Mouse (Mus musculus) thymus, postnatal 10 days (tissue): ENCODE measurements around the gene Krt75.

Experiments used
- DNase-seq, 2 experiments: peaks; one replicate each; pipeline ENCODE4 v3.0.0; 2021; ENCODE audit warnings: low spot score in 2 of 2

Krt75 gene

DNA sequence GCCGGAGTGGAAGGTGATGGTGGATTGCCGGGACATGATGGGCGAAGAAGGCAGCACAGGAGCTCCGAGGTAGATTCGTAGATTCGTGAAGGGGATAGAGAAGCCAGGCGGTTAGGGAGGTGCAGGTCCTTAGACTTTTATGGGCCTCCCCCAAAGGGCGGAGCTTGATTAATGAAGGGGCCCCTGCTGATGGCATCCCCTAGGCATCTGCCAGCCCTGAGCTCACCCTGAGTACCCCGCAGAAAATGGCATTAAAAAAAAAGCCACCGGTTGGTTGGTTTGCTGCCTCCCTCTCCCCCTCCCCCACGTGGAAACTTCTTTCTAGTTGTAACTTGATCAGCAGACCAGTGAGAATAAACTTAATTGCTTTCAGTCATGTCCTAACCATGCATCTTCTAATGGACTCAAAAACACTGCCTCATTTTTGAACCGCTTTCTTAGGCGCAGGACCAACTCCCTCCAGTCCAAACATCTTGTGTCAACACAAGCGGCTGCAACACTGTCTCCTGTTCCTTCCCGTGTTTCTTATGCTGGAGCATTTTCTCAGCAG is at the start of gene Krt75:
Krt75 (minus strand) TSS at position 109 of the 550 bp plus-strand sequence.
- no peak for DNase-seq

DNA sequence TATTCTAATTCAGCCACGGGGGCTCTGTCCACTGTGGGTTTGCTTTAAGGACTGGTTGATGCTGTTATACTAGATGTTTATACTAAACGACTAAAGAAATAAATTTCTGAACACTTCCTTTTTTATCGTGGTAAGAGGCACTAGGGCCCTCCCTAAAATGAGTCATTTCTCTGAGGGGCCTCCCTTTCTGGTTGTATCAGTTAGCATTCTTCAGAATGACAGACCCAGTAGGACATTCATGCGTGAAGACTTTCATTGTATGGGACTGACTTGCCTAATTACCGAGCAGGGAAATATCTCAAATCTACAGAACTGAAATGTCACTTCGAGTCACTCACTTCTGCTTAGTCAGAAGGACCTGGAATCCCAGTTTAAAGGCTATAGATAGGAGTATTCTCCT is 25.4 kb upstream of the Krt75 start:
- no peak for DNase-seq

DNA sequence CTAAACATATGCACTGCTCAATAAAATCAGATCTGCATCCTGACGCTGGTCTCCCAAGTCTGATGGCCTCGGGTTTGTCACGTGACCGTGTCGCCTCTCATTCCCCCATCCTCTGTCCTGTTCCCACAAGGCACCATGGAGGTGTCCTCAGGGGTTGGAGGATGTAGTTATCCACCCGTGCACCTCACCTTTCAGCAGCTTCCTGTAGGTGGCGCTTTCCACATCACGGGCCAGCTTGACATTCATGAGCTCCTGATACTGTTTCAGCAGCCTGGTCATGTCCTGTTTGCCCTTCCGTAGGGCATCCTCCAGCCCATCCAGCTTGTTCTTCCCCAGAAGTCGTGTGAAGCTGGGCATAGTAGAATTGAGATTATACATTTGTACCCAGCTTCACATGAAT is 14.5 kb upstream of the Krt75 start:
- no peak for DNase-seq

DNA sequence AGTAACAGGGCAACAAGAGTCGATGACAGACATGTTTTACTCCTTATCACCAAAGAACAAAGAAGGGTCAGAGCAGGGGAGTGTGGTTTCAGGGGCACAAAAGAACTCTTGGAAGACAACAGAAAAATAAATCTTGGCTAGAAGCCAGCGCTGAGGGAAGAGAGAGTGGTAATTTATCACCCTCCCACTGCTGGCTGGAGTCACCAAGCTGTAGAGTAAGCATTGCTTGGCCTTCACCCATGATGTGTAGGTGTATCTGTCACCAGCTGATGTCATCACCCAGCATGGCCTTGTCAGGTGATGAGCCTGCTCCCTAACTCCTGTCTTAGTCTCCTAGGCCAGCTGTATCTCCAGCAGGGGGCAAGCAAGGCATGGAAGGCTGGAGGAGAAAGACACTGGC is 10.8 kb upstream of the Krt75 start:
- no peak for DNase-seq

DNA sequence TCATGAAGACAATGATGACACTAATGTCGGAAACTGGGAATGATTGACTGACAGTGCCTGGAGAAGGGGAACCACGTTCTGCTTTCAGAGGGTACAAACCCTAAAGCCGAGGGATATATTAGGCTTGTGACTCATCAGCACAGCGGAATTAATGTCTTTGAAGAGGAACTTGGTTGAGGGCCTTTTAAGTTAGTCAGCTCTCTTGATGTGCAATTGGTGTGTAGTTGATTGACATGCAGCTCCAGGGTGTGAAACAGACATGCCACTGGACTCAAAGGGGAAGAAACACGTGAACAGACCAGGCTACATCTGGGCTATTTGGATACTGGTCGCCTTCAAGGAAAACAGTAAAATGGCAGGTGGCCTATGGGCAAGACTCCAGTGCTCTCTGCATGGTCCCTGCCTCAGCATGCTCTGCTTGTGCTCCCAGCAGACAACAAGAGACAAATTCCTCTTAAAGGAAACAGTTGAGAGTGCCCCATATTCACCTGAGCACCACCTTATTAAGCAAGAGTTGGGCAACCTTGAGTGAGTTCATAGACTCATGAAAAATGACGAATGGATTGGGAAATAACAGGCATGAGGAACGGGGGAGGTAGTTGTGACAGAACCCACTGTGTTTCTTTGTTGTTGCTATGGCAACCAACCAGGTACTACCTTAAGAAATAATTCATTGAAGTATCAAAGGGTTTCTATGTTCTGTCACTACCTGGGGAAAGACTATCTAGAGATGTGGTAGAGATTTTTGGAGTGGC is 9.7 kb upstream of the Krt75 start:
- DNase-seq = no peak

DNA sequence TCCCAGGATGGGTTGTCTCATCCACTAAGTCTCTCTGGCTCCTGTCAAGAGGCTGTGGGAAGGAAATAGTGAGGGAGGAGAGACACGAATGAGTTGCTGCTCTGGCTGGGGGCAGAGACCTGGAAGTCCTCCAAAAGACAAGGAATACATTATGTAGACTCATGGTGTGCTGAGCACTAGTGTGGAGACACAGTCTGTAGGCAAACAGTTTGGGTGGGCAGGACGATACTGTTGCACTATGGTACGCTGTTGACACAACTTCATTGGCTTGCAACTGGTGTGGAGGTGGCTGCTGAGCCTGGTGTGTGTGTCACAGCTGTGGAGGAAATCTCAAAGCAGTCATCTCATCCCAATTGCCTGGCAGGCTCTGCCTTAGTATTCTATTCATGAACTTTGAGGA is 8.0 kb upstream of the Krt75 start:
- DNase-seq = no peak

DNA sequence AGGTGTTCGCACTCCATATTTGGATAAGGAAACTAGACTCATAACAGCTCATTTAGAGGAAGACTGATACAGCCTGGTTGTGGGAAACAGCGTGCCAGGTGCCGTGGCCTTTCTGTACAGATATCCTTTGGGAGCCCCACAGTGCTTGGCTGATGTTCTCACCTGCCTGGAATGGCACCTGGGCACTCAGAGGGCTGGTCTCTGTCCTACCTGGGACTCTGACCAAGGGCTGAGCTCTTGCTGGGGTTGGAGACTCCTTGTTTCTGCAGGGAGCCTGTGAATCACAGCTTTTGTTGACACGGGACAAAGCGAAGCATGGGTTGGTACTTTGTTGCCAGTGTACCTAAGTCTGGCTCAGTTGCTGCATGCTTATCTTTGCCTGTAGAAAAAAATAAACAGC is 1.8 kb upstream of the Krt75 start:
- DNase-seq = no peak

DNA sequence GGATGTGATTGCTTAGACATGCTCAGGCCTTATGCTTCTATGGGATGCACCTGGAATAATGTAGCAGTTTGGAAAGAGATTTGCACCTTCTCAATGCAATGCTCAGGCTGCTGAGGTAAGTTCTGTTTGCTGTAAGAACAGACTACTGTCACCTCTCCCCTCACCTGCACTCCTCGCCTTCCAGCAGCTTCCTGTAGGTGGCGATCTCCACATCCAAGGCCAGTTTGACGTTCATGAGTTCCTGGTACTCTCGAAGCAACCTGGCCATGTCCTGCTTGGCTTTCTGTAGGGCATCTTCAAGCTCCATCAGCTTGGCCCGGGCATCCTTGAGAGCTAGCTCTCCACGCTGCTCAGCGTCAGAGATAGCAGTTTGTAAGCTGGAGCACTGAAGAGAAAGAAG is 5.9 kb downstream of the Krt75 start:
- peak in 1 of 2 experiments; percentile 10 for DNase-seq

DNA sequence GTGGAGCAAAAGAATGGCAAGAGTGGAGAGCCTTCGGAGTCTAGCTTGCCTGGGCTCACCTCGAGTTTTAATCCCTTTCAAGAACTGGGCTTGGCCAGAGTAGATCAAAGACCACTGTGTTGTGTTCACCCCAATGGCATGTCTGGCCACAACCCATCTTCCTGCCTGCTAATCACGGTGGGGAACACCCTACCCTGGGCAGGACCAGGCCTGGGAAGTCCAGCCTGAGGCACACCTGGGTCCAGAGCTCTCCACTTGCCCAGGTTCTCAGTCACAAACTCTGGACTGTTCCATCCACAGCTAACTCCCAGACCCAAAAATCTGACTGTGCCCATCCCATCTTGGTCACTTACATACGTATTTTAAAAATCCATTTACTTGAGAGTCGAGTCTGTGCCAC is 10.9 kb downstream of the Krt75 start, which contains the start of gene Krt90:
Krt90 (minus strand) TSS at position 101 of the 400 bp plus-strand sequence.
- DNase-seq = no peak

DNA sequence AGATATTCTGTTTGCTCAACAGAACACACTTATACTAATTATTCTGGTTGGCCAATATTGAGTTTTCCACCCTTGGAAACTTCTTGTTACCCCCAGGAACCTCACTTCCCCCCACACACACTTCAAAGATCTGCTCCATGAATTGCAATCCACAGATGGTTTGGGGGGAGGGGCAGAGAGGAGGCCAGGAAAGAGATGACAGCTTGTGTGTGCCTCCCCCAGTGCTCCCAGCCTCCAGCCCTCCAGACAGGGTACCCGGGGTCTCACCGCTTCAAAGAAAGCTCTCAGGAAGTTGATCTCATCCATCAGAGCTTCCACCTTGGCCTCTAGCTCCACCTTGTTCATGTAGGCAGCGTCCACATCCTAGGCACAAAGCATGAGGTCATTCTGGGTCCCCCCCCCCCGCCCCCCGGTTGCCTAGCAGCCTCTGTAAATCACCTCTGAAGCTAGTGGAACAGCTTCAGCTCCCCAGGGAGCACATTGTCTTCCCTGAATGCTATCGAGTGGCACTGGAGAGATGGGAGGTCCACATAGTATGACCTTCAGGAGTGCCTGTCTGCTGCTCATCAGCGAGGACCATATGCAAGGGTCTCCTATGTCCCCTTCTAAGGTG is 15.6 kb downstream of the Krt75 start:
- DNase-seq = no peak

DNA sequence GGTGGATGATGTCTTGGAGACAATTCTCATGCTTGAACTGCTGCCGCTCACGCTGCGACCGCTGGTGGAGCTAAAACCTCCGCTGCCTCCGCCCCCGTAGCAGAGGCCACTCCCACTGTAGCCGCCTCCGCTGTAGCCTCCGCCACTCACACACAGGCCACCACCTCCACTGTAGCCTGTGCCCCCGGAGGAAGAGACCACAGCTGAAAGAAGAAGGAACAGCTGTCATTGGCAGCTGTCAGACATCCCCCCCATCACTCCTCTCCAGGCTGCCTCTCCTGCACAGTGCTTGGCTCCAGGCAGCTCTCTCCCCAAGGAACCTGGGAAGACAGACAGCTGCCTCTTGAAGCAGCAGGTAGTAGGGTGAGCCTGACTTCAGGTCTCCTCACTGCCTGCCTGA is 20.5 kb downstream of the Krt75 start:
- DNase-seq = peak; percentile 37 to 54

DNA sequence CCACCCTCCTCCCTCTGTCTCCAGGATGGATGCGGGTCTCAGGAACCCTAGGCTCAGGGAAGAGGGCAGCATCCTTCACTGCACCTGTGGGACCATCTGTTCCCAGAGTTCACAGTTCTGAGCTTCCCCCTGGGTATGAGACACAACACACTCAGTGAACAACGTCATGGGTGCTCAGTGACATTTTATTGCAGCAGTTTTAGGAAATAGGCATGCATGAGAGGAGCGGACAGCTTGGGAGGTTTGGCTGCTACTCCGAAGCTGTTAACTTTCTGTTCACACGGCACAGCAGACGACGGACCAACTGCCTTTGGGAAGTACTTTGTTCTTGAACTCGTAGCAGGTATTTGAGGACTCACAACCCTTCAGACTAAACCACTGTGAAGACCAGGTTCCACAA is 21.5 kb downstream of the Krt75 start:
- DNase-seq = no peak

DNA sequence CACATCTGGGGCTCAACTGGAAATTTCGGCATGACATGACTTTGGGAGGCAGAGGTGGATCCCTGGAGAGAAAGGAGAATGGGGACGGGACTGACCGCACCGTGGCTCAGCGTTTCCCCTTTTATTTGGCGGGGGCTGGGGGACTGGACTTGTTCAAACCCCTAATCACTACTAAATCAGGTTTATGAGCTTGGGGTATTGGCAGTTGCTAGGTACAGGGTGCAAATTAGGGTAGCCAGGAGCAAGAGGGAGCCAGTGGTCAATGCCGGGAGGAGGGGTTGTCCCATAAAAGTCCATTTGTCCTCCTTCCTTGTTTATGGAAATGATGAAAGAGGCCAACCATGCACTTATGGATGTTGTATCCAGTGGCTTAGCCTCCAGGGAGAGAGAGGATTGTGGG is 23.1 kb downstream of the Krt75 start, which contains the start of gene Krt82:
Krt82 (minus strand) TSS at position 101 of the 400 bp plus-strand sequence.
- DNase-seq = no peak

DNA sequence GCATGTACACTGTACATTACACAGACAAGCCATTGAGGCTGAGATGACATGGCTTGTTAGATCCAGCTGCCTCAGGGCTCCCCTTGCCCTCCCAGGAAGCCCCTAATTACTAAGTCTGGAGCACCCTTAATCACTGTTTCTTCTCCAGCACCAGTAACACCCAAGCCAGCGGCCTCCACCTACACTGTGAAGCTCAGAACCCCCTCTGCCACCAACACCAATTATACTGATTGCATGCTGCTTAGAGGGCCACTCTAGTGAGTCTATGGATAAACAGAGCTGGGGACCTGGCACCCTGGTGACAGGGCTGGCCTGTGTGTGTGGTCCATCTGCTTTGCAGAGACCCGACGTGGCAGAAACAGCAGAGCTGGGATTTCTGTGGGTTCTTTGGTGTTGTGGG is 29.2 kb downstream of the Krt75 start:
- DNase-seq = no peak

DNA sequence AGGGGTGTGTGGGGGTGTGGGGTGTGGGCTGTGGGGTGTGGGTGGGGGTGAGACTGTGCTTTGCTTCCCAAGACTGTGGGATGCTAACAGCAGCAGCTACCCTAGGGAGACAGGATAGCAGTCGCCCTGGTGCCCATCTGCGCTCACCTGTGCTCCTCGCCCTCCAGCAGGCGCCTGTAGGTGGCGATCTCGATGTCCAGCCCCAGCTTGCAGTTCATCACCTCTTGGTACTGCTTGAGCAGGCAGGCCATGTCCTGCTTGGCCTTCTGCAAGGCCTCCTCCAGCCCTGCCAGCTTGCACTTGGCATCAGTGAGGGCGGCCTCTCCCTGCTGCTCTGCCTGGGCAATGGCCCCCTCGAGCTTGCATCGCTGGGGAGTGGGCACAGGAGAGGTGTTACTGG is 31.2 kb downstream of the Krt75 start:
- no peak for DNase-seq

DNA sequence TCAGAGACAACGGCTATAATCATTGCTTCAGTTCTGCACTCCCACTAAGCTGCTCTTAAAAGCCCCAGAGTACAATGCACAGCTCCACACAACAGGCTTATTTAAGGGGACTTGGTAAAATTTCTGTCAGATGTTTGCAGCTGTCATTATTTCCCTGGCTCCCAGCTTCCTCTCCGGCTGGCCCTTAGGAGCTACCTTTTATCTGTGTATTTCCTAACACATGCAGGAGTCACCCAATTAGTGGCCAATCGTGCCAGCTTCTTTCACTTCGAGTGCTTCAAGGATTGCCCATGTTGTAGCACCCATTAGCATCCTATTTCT is 35.2 kb downstream of the Krt75 start:
- DNase-seq = no peak

DNA sequence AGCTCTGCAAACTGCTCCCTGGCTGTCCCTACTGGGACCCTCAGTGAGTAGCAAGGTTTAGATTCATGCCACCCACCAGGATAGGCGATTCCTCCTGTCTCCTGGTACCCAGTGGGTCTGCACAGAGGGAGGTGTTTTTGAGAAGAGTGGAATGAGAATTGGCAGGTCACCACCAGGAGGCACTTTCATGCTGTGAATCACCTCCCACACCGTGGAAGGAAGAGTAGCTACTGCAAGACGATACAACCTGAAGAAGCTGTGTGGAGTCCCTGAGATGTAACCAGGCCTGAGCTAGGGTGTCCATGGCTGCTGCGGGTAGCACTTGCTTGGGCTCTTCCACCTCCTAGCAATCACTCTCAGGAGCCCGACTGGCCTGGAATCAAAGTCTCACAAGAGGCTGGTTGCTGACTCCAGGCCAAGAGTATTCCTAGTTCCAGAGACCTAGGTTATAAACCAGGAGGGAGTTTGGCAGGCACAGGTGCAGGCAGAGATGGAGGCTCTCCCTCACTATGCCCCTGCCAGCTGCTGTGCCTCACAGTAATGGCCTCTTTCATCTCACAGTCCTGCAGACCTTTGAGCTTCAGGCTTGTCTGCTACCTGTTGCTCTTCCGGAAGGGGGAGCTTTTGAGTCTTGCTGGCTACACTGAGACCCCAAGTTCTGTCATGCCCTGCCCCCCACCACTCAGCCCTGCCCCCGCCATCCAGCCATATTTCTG is 35.7 kb downstream of the Krt75 start:
- no peak for DNase-seq

DNA sequence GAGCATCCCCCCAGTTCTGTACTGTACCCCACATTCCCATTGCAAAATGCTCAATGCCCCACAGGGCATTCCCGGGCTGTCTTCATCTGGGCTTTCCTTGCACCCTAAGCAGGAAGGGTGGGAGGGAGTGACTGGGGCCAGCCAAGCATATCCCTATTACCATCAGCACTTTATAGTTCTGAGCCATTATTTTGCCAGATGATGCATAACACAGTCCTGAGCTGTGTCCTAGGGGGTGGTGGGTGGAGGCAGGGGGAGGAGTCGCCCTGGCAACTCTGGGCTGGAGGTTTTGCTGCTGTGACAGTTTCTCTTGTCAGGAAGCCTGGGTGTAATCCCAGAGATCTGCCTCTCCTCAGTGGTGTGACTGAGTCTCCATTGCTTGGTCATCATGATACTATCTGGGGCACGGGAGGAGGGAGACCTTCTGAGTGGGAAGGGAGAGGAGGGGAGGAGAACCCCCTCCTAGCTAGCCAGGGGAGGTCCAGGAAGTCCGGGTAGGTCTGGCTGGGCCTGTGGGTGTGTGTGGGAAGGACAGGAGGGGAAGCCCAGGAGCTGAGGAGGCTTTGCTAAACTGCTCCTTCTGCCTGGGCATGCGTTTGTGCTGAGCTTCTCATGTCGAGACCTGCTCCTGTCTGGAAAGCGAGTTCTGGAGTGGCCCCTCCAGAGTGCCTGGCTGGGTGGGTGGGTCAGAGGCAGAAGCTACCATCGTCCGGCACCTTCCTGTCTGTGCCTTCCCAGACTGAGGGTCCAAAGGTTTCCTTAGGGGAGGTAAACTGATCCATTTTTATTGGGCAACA is 37.5 kb downstream of the Krt75 start:
- no peak for DNase-seq

DNA sequence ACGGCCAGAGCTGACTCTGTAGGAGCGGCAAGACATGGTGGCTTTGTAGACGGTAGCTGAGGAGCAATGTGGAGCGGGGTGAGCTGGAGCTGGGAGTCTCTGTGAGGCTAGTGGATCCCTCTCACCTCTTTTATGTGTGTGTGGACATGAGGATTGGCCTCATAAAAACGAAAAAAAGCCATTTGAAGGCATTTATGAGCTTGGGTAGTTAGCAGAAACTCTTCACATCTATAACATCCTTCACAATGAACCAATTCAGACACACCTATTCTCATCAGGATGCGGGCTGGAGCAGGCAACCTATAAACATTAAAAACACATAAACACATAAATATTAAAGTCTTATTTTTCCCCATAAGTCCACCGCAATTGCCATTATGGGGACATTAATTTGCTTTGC is 41.0 kb downstream of the Krt75 start, which contains the start of gene Krt84:
Krt84 (minus strand) TSS at position 101 of the 400 bp plus-strand sequence.
- DNase-seq = no peak

DNA sequence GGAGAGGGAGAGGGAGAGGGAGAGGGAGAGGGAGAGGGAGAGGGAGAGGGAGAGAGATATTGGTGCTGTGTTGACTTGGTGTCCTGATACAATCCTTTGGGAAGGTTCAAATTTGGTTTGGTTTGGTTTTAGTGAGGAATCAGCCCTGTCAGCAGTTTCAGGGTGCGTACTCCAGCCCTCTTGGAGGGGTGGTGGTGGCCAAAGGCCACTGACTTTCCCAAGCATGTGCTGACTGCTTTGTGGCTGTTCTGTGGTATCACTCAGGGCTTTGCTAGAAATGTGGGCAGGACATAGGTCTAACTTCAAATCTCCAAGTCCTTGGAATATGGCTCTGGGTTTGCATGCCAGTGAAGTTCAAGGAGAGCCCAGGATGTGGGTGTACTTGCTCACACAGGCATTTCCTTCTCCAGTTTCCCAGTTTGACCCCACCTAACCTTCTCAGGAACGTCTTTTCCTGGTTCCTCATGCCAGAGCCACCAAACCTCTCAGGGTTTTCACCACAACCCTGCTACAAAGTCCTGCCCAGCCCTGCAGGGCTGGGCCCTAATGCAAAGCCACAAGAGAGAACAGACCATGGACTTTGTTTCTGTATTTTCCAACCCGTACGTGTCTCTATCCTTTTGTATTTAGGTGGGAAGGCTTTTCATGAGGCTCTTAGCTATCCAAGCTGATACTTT is 51.0 kb downstream of the Krt75 start:
- DNase-seq = no peak

DNA sequence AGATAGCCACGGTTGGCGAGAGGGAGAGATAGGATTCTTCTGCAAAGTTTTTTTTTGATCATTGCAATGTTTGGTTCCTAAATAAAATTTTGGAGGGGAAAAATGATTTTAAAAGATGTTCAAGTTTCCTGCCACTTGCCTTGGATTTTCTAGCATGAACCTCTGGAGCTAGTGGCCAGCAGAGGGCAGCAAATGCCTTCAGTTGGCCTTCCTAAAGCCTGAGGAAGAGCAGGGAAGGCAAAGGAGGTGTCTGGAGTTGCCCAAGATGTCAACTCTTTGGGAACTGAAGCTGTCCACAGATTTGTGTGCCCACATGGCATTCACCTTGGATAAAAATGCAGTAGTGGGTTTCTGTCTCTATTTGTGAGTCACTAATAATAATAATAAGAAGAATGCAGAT is 53.9 kb downstream of the Krt75 start:
- DNase-seq = peak; percentile 7 to 42
